In the genomic region with DNA sequence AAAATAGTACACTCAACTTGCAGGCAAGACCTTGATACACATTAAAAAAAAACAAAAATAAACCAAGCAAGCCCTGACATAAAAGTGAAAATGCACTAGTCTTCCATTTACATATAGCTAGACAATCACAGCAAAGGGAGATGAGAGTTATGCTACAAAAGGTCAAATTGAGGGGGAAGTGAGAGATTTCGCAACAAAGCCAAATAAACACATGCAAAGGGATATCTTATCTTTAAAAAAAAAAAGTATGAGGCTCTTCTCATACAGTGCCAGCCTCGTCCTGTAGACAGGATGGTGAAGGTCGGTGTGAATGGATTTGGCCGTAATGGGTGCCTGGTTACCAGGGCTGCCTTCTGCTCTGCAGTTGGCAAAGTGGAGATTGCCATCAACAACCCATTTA, we compare ENCODE assay signal across 14 mouse cellular contexts. TPM values are rescaled to one million over a fixed set of nuclear protein-coding genes. Genes with fewer than 3 reads are reported as not detected.
DNase-seq lines count a peak whose midpoint lies in the region; ATAC-seq and TF ChIP-seq lines count a peak whose summit lies in the region.
"Had no signal": no experiment of that assay in that cellular context is flagged by ENCODE, and none has a peak within 500 bp of the region (broad histone marks: within the 10 kb centered on the region; RNA-seq: fewer than 3 reads in every experiment).

No protein-coding gene starts in this region.

- no peak for ATAC-seq in heart, embryonic 15.5 days (replicated peaks; ENCODE audit: insufficient number of reproducible peaks, insufficient read depth, low FRiP score, low read depth)
- no peak for ATAC-seq in liver, embryonic 15.5 days (ENCODE audit: insufficient read depth)
- no peak for ATAC-seq in midbrain, embryonic 11.5 days (ENCODE audit: low FRiP score)

- no peak overlapping the region for H3K4me3 ChIP-seq in heart, embryonic 15.5 days
- no peak overlapping the region for H3K4me3 ChIP-seq in MEL (ENCODE audit: control insufficient read depth in 1 of 2, insufficient read depth in 1 of 2, low read depth in 2 of 2, low read length in 2 of 2)
- no peak overlapping the region for H3K4me3 ChIP-seq in liver, embryonic 15.5 days (replicated peaks)
- no peak overlapping the region for H3K4me3 ChIP-seq in midbrain, embryonic 11.5 days (ENCODE audit: low read depth, low read length)

- intact Hi-C loops in heart, postnatal 36 days (cut with DNase I) = loop anchor here (1.0 kb wide), 1 partner anchor 47 kb away; the partner anchor contains the start of gene Dctn2
- intact Hi-C loops in gastrocnemius, postnatal 14 days (cut with DNase I; ENCODE audit: low total_unique reads) = no loop called here

- TF ChIP-seq POLR2A in MEL (IDR thresholded peaks at IDR 0.05; ENCODE audit: control insufficient read depth in 1 of 2, insufficient read depth in 1 of 2, low read depth in 1 of 2, low read length in 2 of 2, poor library complexity in 1 of 2) = no peak

- peaks cover 14% of the 10 kb centered on the region for H3K36me3 ChIP-seq in heart, embryonic 15.5 days
- H3K36me3 ChIP-seq in MEL (ENCODE audit: control insufficient read depth in 1 of 2, insufficient read depth in 2 of 2, low read length in 2 of 2) = peaks cover 3 to 24% of the 10 kb centered on the region in 2 experiments; a peak in 3 of 4 replicates
- H3K36me3 ChIP-seq in liver, embryonic 15.5 days (replicated peaks) = peaks cover 23% of the 10 kb centered on the region
- peaks cover 7% of the 10 kb centered on the region for H3K36me3 ChIP-seq in midbrain, embryonic 11.5 days (ENCODE audit: control insufficient read depth, insufficient read depth, low read length)

- no peak overlapping the region for H3K9ac ChIP-seq in heart, embryonic 15.5 days
- peak overlapping the region; percentile 40 for H3K9ac ChIP-seq in MEL (ENCODE audit: control insufficient read depth, low read depth, low read length, poor library complexity, severe bottlenecking)
- H3K9ac ChIP-seq in liver, embryonic 15.5 days = 0 out of 2 replicates have a peak overlapping the region, but pooled peaks have one; percentile 5
- H3K9ac ChIP-seq in midbrain, embryonic 11.5 days (ENCODE audit: low read length) = no peak overlapping the region

- no peak for DNase-seq in heart, postnatal 36 days
- peak; percentile 76 for DNase-seq in 416B (ENCODE audit: low read depth)
- DNase-seq in MEL (ENCODE audit: low read depth, low spot score) = no peak
- DNase-seq in midbrain, embryonic 11.5 days (ENCODE audit: low spot score, missing footprints) = no peak
- DNase-seq in gastrocnemius, postnatal 14 days = no peak
- DNase-seq in embryo, embryonic 11 days = no peak

- TF ChIP-seq CTCF in MEL (IDR thresholded peaks at IDR 0.05 in 2 of 3, conservative IDR thresholded peaks at IDR 0.05 in 1 of 3; ENCODE audit: control insufficient read depth in 1 of 3, insufficient read depth in 1 of 3, low read depth in 2 of 3, low read length in 3 of 3, poor library complexity in 1 of 3, severe bottlenecking in 1 of 3) = no peak

- H3K27ac ChIP-seq in heart, embryonic 15.5 days = no peak overlapping the region
- no peak overlapping the region; the same call in 1 of the 2 replicates for H3K27ac ChIP-seq in MEL (ENCODE audit: control insufficient read depth, low read depth, low read length)
- peak overlapping the region; percentile 91 for H3K27ac ChIP-seq in liver, embryonic 15.5 days (replicated peaks)
- no peak overlapping the region for H3K27ac ChIP-seq in midbrain, embryonic 11.5 days (ENCODE audit: low read depth, low read length)

- 0 out of 4 replicates have a peak, but pooled peaks have one; percentile 15 for TF ChIP-seq EP300 in MEL (IDR thresholded peaks at IDR 0.05; ENCODE audit: low read depth in 1 of 2, low read length in 2 of 2)

- 58% methylated on average over 4 of the region's 4 CpGs for WGBS in heart, embryonic 15.5 days
- 36% methylated on average over 4 of the region's 4 CpGs for WGBS in liver, embryonic 15.5 days (ENCODE audit: insufficient replicate concordance)
- 78% methylated on average over 4 of the region's 4 CpGs for WGBS in midbrain, embryonic 11.5 days

- no peaks in the 10 kb centered on the region for H3K27me3 ChIP-seq in heart, embryonic 15.5 days
- no peaks in the 10 kb centered on the region for H3K27me3 ChIP-seq in MEL (ENCODE audit: control insufficient read depth in 1 of 2, insufficient read depth in 2 of 2, low read length in 2 of 2)
- H3K27me3 ChIP-seq in liver, embryonic 15.5 days = no peaks in the 10 kb centered on the region
- H3K27me3 ChIP-seq in midbrain, embryonic 11.5 days (ENCODE audit: control insufficient read depth, insufficient read depth, low read length) = no peaks in the 10 kb centered on the region
- H3K27me3 ChIP-seq: forebrain, embryonic 12.5 days had no signal

- no peak for TF ChIP-seq RAD21 in MEL (IDR thresholded peaks at IDR 0.05; ENCODE audit: low read depth, low read length)

- peak overlapping the region; percentile 79; the same call in 1 of the 2 replicates for H3K4me2 ChIP-seq in heart, embryonic 15.5 days
- H3K4me2 ChIP-seq in liver, embryonic 15.5 days = peak overlapping the region; percentile 84
- no peak overlapping the region for H3K4me2 ChIP-seq in midbrain, embryonic 11.5 days

- H3K9me3 ChIP-seq in heart, embryonic 15.5 days (replicated peaks) = no peaks in the 10 kb centered on the region
- H3K9me3 ChIP-seq in MEL (replicated peaks; ENCODE audit: insufficient read depth, low read length) = no peaks in the 10 kb centered on the region
- H3K9me3 ChIP-seq in liver, embryonic 15.5 days (replicated peaks) = no peaks in the 10 kb centered on the region
- H3K9me3 ChIP-seq in midbrain, embryonic 11.5 days (ENCODE audit: control insufficient read depth, low read length) = no peaks in the 10 kb centered on the region
- H3K9me3 ChIP-seq: forebrain, embryonic 12.5 days had no signal

- peaks cover 19% of the 10 kb centered on the region for H3K4me1 ChIP-seq in heart, embryonic 15.5 days (replicated peaks)
- H3K4me1 ChIP-seq in MEL (ENCODE audit: control insufficient read depth in 1 of 2, insufficient read depth in 2 of 2, low read length in 2 of 2) = peaks cover 5 to 29% of the 10 kb centered on the region in 2 experiments
- peaks cover 44% of the 10 kb centered on the region for H3K4me1 ChIP-seq in liver, embryonic 15.5 days (replicated peaks)
- H3K4me1 ChIP-seq in midbrain, embryonic 11.5 days (ENCODE audit: control insufficient read depth, insufficient read depth, low read length) = peaks cover 8% of the 10 kb centered on the region

- H3K79me2 ChIP-seq in MEL (ENCODE audit: control insufficient read depth, insufficient read depth, low read length, poor library complexity) = peaks cover 28% of the 10 kb centered on the region

RNA-seq across cellular contexts. Expression of gene Mars, which starts 1.3 kb away (rescaled TPM):
- polyA plus RNA-seq in heart, embryonic 15.5 days (2015; fragmentation: Nextera tagmentation; extraction: Ambion mirVana) = 75.4 and 78.4 TPM in 2 replicates
- 10 to 100 TPM; 41.0 to 46.4 TPM for total RNA-seq in heart, postnatal 36 days (2021)
- total RNA-seq in MEL (2012; rRNA removed) = 147 and 162 TPM in 2 replicates
- polyA plus RNA-seq in MEL (2012; ENCODE audit: insufficient read depth in 1 of 2, insufficient read length in 2 of 2, low read depth in 1 of 2, low replicate concordance in 2 of 2, missing spikeins in 1 of 2) = 100 to 1,000 TPM in 1 of 2 experiments, not detected in 1; 195 TPM
- 109 and 112 TPM in 2 replicates for polyA plus RNA-seq in liver, embryonic 15.5 days (2015; fragmentation: Nextera tagmentation; extraction: Ambion mirVana)
- 185 and 187 TPM in 2 replicates for polyA plus RNA-seq in midbrain, embryonic 11.5 days (2014; fragmentation: Nextera tagmentation; extraction: Ambion mirVana)
- total RNA-seq in gastrocnemius, postnatal 14 days (2021) = 10 to 100 TPM; 50.3 to 56.0 TPM

RNA-seq across cellular contexts. Expression of gene Arhgap9, which starts 8.9 kb away (rescaled TPM):
- 2.0 and 11.0 TPM in 2 replicates for polyA plus RNA-seq in heart, embryonic 15.5 days (2015; fragmentation: Nextera tagmentation; extraction: Ambion mirVana)
- total RNA-seq in heart, postnatal 36 days (2021) = 1 to 10 TPM; 3.1 to 3.6 TPM
- 24.4 and 27.7 TPM in 2 replicates for total RNA-seq in MEL (2012; rRNA removed)
- 10 to 100 TPM in 1 of 2 experiments, not detected in 1; 41.1 TPM for polyA plus RNA-seq in MEL (2012; ENCODE audit: insufficient read depth in 1 of 2, insufficient read length in 2 of 2, low read depth in 1 of 2, low replicate concordance in 2 of 2, missing spikeins in 1 of 2)
- polyA plus RNA-seq in liver, embryonic 15.5 days (2015; fragmentation: Nextera tagmentation; extraction: Ambion mirVana) = 14.1 and 14.9 TPM in 2 replicates
- 1.1 and 1.4 TPM in 2 replicates for polyA plus RNA-seq in midbrain, embryonic 11.5 days (2014; fragmentation: Nextera tagmentation; extraction: Ambion mirVana)
- total RNA-seq in gastrocnemius, postnatal 14 days (2021) = 1 to 10 TPM; 1.3 to 2.1 TPM

RNA-seq across cellular contexts. Expression of gene Mbd6, which starts 24.0 kb away (rescaled TPM):
- 10.6 and 15.7 TPM in 2 replicates for polyA plus RNA-seq in heart, embryonic 15.5 days (2015; fragmentation: Nextera tagmentation; extraction: Ambion mirVana)
- 10 to 100 TPM; 22.0 to 24.2 TPM for total RNA-seq in heart, postnatal 36 days (2021)
- total RNA-seq in MEL (2012; rRNA removed) = 4.2 and 5.0 TPM in 2 replicates
- polyA plus RNA-seq in MEL (2012; ENCODE audit: insufficient read depth in 1 of 2, insufficient read length in 2 of 2, low read depth in 1 of 2, low replicate concordance in 2 of 2, missing spikeins in 1 of 2) = 10 to 100 TPM in 1 of 2 experiments, not detected in 1; 44.8 TPM
- polyA plus RNA-seq in liver, embryonic 15.5 days (2015; fragmentation: Nextera tagmentation; extraction: Ambion mirVana) = 7.9 and 8.0 TPM in 2 replicates
- 12.3 and 16.3 TPM in 2 replicates for polyA plus RNA-seq in midbrain, embryonic 11.5 days (2014; fragmentation: Nextera tagmentation; extraction: Ambion mirVana)
- total RNA-seq in gastrocnemius, postnatal 14 days (2021) = 10 to 100 TPM; 16.1 to 17.1 TPM

RNA-seq across cellular contexts. Expression of gene Gli1, which starts 28.9 kb away (rescaled TPM):
- 0.58 and 1.5 TPM in 2 replicates for polyA plus RNA-seq in heart, embryonic 15.5 days (2015; fragmentation: Nextera tagmentation; extraction: Ambion mirVana)
- total RNA-seq in heart, postnatal 36 days (2021) = 1 to 10 TPM; 1.0 to 2.6 TPM
- total RNA-seq in MEL (2012; rRNA removed) = 1.3 and 1.4 TPM in 2 replicates
- polyA plus RNA-seq in MEL (2012; ENCODE audit: insufficient read depth in 1 of 2, insufficient read length in 2 of 2, low read depth in 1 of 2, low replicate concordance in 2 of 2, missing spikeins in 1 of 2) = 1 to 10 TPM in 1 of 2 experiments, not detected in 1; 8.0 TPM
- polyA plus RNA-seq in liver, embryonic 15.5 days (2015; fragmentation: Nextera tagmentation; extraction: Ambion mirVana) = 0.31 and 0.32 TPM in 2 replicates
- polyA plus RNA-seq in midbrain, embryonic 11.5 days (2014; fragmentation: Nextera tagmentation; extraction: Ambion mirVana) = 3.1 and 4.1 TPM in 2 replicates
- total RNA-seq in gastrocnemius, postnatal 14 days (2021) = 1 to 10 TPM; 2.3 to 2.7 TPM
- total RNA-seq: megakaryocyte-erythroid progenitor cell, adult 5-6 weeks had no signal

RNA-seq across cellular contexts. Expression of gene Inhbe, which starts 41.4 kb away (rescaled TPM):
- 0.03 TPM in 1 of 2 replicates, not detected in the other for polyA plus RNA-seq in heart, embryonic 15.5 days (2015; fragmentation: Nextera tagmentation; extraction: Ambion mirVana)
- not detected for total RNA-seq in heart, postnatal 36 days (2021)
- not detected in 2 replicates for total RNA-seq in MEL (2012; rRNA removed)
- polyA plus RNA-seq in MEL (2012; ENCODE audit: insufficient read depth in 1 of 2, insufficient read length in 2 of 2, low read depth in 1 of 2, low replicate concordance in 2 of 2, missing spikeins in 1 of 2) = under 1 TPM in 1 of 2 experiments, not detected in 1; 0.03 TPM
- polyA plus RNA-seq in liver, embryonic 15.5 days (2015; fragmentation: Nextera tagmentation; extraction: Ambion mirVana) = 0.71 and 0.82 TPM in 2 replicates
- not detected in 2 replicates for polyA plus RNA-seq in midbrain, embryonic 11.5 days (2014; fragmentation: Nextera tagmentation; extraction: Ambion mirVana)
- not detected for total RNA-seq in gastrocnemius, postnatal 14 days (2021)
- total RNA-seq: layer of hippocampus, postnatal 10 days; megakaryocyte-erythroid progenitor cell, adult 5-6 weeks had no signal
- polyA plus RNA-seq: embryonic facial prominence, embryonic 14.5 days; forebrain, embryonic 12.5 days; heart, embryonic 16.5 days; kidney, adult 2 months had no signal

Comparison
In these comparisons a context has a peak if more than half of its experiments do, and no peak if none do; other contexts are left out.
1. H3K9ac ChIP-seq: peak in MEL (single experiment) and liver, embryonic 15.5 days (single experiment); none in heart, embryonic 15.5 days (single experiment) and midbrain, embryonic 11.5 days (single experiment).